Mouse (Mus musculus) liver, postnatal 0 days (tissue): ENCODE results near the gene Olfr1438-ps1. TPM values are rescaled to one million over a fixed set of nuclear protein-coding genes. Genes with fewer than 3 reads are reported as not detected.
"Not testable (repeated sequence)": the region's sequence is repeated elsewhere in the genome, so short reads cannot be mapped to it uniquely, and the experiment has no call there.

Experiments
- ATAC-seq: fragments of 200-750 bp; cut with Nextera tagmentation; 2 replicates; pipeline ENCODE4 v1.8.0; 2017; ENCODE audit warnings: mild to moderate bottlenecking, moderate library complexity
- DNase-seq: peaks from one replicate; pipeline ENCODE4 v3.0.0-alpha.2; 2016
- H3K27ac ChIP-seq: fragments of 300-500 bp; sonication (generic); 2 replicates; pipeline ENCODE4 v1.5.1; 2014; ENCODE audit warnings: antibody characterized with exemption, moderate library complexity, mild to moderate bottlenecking, low read depth
- H3K27me3 ChIP-seq: fragments of 300-500 bp; sonication (generic); 2 replicates; pipeline ENCODE4 v1.6.1; 2014; ENCODE audit warnings: low read length, control low read depth, mixed read lengths; ENCODE audit not compliant: insufficient read depth
- H3K36me3 ChIP-seq: fragments of 300-500 bp; sonication (generic); replicated peaks from 2 replicates; pipeline ENCODE4 v1.6.1; 2014; ENCODE audit warnings: mild to moderate bottlenecking, control low read depth, low read length, moderate library complexity, mixed read lengths; ENCODE audit not compliant: insufficient read depth
- H3K4me1 ChIP-seq: fragments of 300-500 bp; sonication (generic); 2 replicates; pipeline ENCODE4 v1.6.1; 2014; ENCODE audit warnings: antibody characterized with exemption, mild to moderate bottlenecking, control low read depth; ENCODE audit not compliant: insufficient read depth
- H3K4me2 ChIP-seq: fragments of 300-500 bp; sonication (generic); 2 replicates; pipeline ENCODE4 v1.6.1; 2014; ENCODE audit warnings: low read depth, mild to moderate bottlenecking, low read length, moderate library complexity, mixed read lengths
- H3K4me3 ChIP-seq: fragments of 300-500 bp; sonication (generic); 2 replicates; pipeline ENCODE4 v1.5.1; 2014; ENCODE audit warnings: low read depth, low read length
- H3K9ac ChIP-seq: fragments of 300-500 bp; sonication (generic); replicated peaks from 2 replicates; pipeline ENCODE4 v1.6.1; 2014; ENCODE audit warnings: mild to moderate bottlenecking, moderate library complexity
- H3K9me3 ChIP-seq: fragments of 300-500 bp; sonication (generic); 2 replicates; pipeline ENCODE4 v1.6.1; 2016; ENCODE audit warnings: mild to moderate bottlenecking, control low read depth, low read length, mixed read lengths
- CTCF ChIP-seq: sonication (generic); IDR thresholded peaks from 2 replicates; pipeline ENCODE4 v1.5.1; 2016; ENCODE audit warnings: antibody characterized with exemption, low read depth
- EP300 ChIP-seq: IDR thresholded peaks from 2 replicates; pipeline ENCODE4 v1.6.1; 2016; ENCODE audit warnings: antibody characterized with exemption, low read depth, mild to moderate bottlenecking
- WGBS: fragments of 180-500 bp; shearing (Covaris S2); extraction: QIAGEN DNeasy Blood & Tissue Kit; methylation state at CpG from one replicate; pipeline ENCODE4 v1.1.7; 2014; ENCODE audit not compliant: insufficient replicate concordance; 5-methylcytosine and 5-hydroxymethylcytosine counted together
- polyA plus RNA-seq: library from polyadenylated mRNA; unstranded; fragments of >200 nt; fragmentation: Nextera tagmentation; extraction: Ambion mirVana; gene quantifications from 2 replicates; pipeline ENCODE4 v1.2.1, GENCODE M21; 2015

The Olfr1438-ps1 gene
- polyA plus RNA-seq = not detected in 2 replicates

- Histone ChIP-seq H3K9me3 (no peaks in the 10 kb centered on the region), H3K4me1 (no peaks in the 10 kb centered on the region), H3K27me3 (no peaks in the 10 kb centered on the region), H3K36me3 (no peaks in the 10 kb centered on the region), H3K4me3 (no peak within 1 kb of the TSS), H3K9ac (no peak within 1 kb of the TSS), H3K27ac (no peak within 1 kb of the TSS), H3K4me2 (no peak within 1 kb of the TSS)
- TF ChIP-seq CTCF = no peak
- WGBS = 66% methylated on average over 3 of the region's 3 CpGs
- no peak for DNase-seq
- no peak for ATAC-seq
Observed at GRCm38 (mm10) chr19:12335810-12336209, at the start of gene Olfr1438-ps1. Gene Olfr1438-ps1 (minus strand): TSS chr19:12335910.

- DNase-seq (no peak), ATAC-seq (no peak)
- TF ChIP-seq CTCF (no peak), EP300 (no peak)
- Histone ChIP-seq H3K27ac (no peak overlapping the region), H3K4me1 (no peaks in the 10 kb centered on the region), H3K27me3 (no peaks in the 10 kb centered on the region), H3K4me3 (no peak overlapping the region), H3K9ac (no peak overlapping the region), H3K36me3 (no peaks in the 10 kb centered on the region), H3K9me3 (no peaks in the 10 kb centered on the region), H3K4me2 (no peak overlapping the region)
- WGBS = 64% methylated on average over 2 of the region's 2 CpGs
Observed at GRCm38 (mm10) chr19:12374465-12375025, 38.8 kb upstream of the Olfr1438-ps1 start.

- Histone ChIP-seq H3K9ac (no peak overlapping the region), H3K4me1 (no peaks in the 10 kb centered on the region), H3K36me3 (no peaks in the 10 kb centered on the region), H3K4me3 (no peak overlapping the region), H3K27ac (no peak overlapping the region), H3K4me2 (no peak overlapping the region), H3K27me3 (no peaks in the 10 kb centered on the region), H3K9me3 (no peaks in the 10 kb centered on the region)
- ATAC-seq (no peak), DNase-seq (no peak)
- 61% methylated on average over 3 of the region's 3 CpGs for WGBS
- TF ChIP-seq CTCF = no peak
- TF ChIP-seq EP300 = no peak
Observed at GRCm38 (mm10) chr19:12373004-12373403, 37.3 kb upstream of the Olfr1438-ps1 start.

DNA sequence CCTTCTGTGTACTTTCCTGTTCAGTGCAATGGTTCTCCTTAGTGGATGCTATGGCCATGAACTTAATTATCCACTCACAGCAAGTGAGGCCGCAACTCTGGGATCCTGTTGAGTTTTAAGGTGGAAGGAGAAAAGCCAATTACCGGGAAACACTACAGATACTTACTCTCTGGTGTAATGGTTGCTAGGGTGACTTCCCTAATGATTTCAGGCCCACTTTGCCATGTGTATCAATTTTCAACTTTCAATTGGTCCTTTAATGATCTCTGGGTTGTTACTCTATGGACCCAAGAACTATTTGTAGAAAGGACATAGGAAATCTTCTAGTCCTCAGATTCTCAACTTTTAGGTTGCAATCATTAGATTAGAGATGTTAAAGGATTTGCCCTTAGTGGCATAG is 10.7 kb downstream of the Olfr1438-ps1 start, which contains the start of gene Olfr1437:
TSS of gene Olfr1437 (minus strand) at position 101 of the 400 bp plus-strand sequence.
- Histone ChIP-seq H3K36me3 (no peaks in the 10 kb centered on the region), H3K4me3 (no peak within 1 kb of the TSS), H3K4me2 (no peak within 1 kb of the TSS), H3K27ac (no peak within 1 kb of the TSS), H3K9ac (no peak within 1 kb of the TSS), H3K27me3 (no peaks in the 10 kb centered on the region), H3K9me3 (no peaks in the 10 kb centered on the region), H3K4me1 (no peaks in the 10 kb centered on the region)
- no peak for DNase-seq
- 78% methylated on average over 2 of the region's 2 CpGs for WGBS
- ATAC-seq = no peak
- no peak for TF ChIP-seq CTCF
- TF ChIP-seq EP300 = no peak

DNA sequence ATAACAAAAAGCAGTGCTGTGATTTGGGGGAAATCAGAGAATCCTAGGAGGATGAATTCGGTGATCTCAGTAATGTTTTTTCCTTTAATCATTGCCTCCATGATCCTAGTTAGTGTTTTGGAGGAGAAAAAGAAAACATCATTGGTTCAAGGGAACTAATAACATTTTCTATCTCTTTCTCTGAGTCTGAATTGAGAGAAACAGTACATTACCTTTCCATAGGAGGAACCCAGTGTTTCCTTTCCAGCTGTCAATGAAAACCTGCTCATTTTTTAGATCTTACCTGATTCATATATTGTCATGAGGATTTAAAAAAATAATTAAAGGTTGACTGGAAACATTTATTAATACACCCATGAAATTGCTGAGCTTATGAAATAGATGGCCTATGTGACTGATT is 36.7 kb downstream of the Olfr1438-ps1 start, which contains the start of gene Olfr1436:
TSS of gene Olfr1436 (minus strand) at position 101 of the 400 bp plus-strand sequence.
- not testable (repeated sequence) for H3K4me2 ChIP-seq, H3K9me3 ChIP-seq, H3K4me1 ChIP-seq, H3K36me3 ChIP-seq, DNase-seq, ATAC-seq, H3K4me3 ChIP-seq, H3K9ac ChIP-seq, H3K27me3 ChIP-seq, H3K27ac ChIP-seq
- WGBS = 68% methylated on average over 1 of the region's 1 CpGs

- ATAC-seq (no peak), DNase-seq (no peak)
- Histone ChIP-seq H3K27me3 (no peaks in the 10 kb centered on the region), H3K4me2 (no peak overlapping the region), H3K4me1 (no peaks in the 10 kb centered on the region), H3K9ac (no peak overlapping the region), H3K27ac (no peak overlapping the region), H3K9me3 (no peaks in the 10 kb centered on the region), H3K4me3 (no peak overlapping the region), H3K36me3 (no peaks in the 10 kb centered on the region)
- TF ChIP-seq CTCF (no peak), EP300 (no peak)
Observed at GRCm38 (mm10) chr19:12292979-12293378, 42.7 kb downstream of the Olfr1438-ps1 start.

DNA sequence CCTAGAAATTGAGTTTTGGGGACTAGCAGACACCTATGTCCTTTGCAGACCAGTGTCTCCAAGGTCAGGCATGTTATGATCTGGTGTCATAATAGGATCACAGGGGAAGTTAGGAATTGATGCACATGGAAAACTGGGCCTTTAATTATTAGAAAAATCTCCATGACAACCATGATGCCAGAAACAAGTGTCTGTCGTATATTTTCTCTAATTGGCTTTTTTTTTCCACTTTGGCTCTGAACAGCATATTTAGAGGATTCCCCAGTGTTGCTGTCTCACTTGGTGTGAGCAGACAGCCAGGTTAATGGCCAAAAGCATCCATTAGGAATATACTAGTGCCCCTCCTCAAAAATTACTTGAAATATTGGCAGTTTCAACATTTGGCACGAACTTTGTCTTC is 56.2 kb downstream of the Olfr1438-ps1 start, which contains the start of gene Olfr1434:
TSS of gene Olfr1434 (plus strand) at position 301 of the 400 bp plus-strand sequence.
- ATAC-seq (no peak), DNase-seq (no peak)
- WGBS = 59% methylated on average over 2 of the region's 2 CpGs
- H3K27ac ChIP-seq = no peak within 1 kb of the TSS
- H3K4me3 ChIP-seq = no peak within 1 kb of the TSS
- no peak within 1 kb of the TSS for H3K4me2 ChIP-seq
- no peaks in the 10 kb centered on the region for H3K36me3 ChIP-seq
- H3K4me1 ChIP-seq = no peaks in the 10 kb centered on the region
- no peaks in the 10 kb centered on the region for H3K27me3 ChIP-seq
- no peak within 1 kb of the TSS for H3K9ac ChIP-seq
- TF ChIP-seq EP300 = no peak
- no peak for TF ChIP-seq CTCF
- no peaks in the 10 kb centered on the region for H3K9me3 ChIP-seq

Other genes starting within 250 kb of the Olfr1438-ps1 start
- not detected in 2 replicates for gene Olfr1426, start 243.9 kb downstream of the Olfr1438-ps1 start, polyA plus RNA-seq
- gene Olfr1427, start 232.6 kb downstream of the Olfr1438-ps1 start, polyA plus RNA-seq = not detected in 2 replicates
- not detected in 2 replicates for gene Olfr1428, start 220.0 kb downstream of the Olfr1438-ps1 start, polyA plus RNA-seq
- 0.04 TPM in 1 of 2 replicates, not detected in the other for gene Olfr76, start 212.7 kb downstream of the Olfr1438-ps1 start, polyA plus RNA-seq
- not detected in 2 replicates for gene Olfr1555-ps1, start 165.8 kb downstream of the Olfr1438-ps1 start, polyA plus RNA-seq
- not detected in 2 replicates for gene Olfr1431, start 135.3 kb downstream of the Olfr1438-ps1 start, polyA plus RNA-seq
- not detected in 2 replicates for gene Olfr1432, start 103.3 kb downstream of the Olfr1438-ps1 start, polyA plus RNA-seq
- gene Olfr262, start 94.3 kb downstream of the Olfr1438-ps1 start, polyA plus RNA-seq = not detected in 2 replicates
- gene Olfr235, start 74.9 kb downstream of the Olfr1438-ps1 start, polyA plus RNA-seq = not detected in 2 replicates
- not detected in 2 replicates for gene Olfr1434, start 56.1 kb downstream of the Olfr1438-ps1 start, polyA plus RNA-seq
- not detected in 2 replicates for gene Olfr1436, start 36.8 kb downstream of the Olfr1438-ps1 start, polyA plus RNA-seq
- gene Olfr1437, start 10.8 kb downstream of the Olfr1438-ps1 start, polyA plus RNA-seq = not detected in 2 replicates
- gene Olfr1440, start 51.4 kb upstream of the Olfr1438-ps1 start, polyA plus RNA-seq = not detected in 2 replicates
- gene Olfr1441, start 81.5 kb upstream of the Olfr1438-ps1 start, polyA plus RNA-seq = not detected in 2 replicates
- not detected in 2 replicates for gene Pfpl, start 92.0 kb upstream of the Olfr1438-ps1 start, polyA plus RNA-seq
- 3.5 and 3.8 TPM in 2 replicates for gene Mpeg1, start 124.9 kb upstream of the Olfr1438-ps1 start, polyA plus RNA-seq
- 1.8 and 2.1 TPM in 2 replicates for gene Dtx4, start 165.5 kb upstream of the Olfr1438-ps1 start, polyA plus RNA-seq
- gene Fam111a, start 209.8 kb upstream of the Olfr1438-ps1 start, polyA plus RNA-seq = 14.4 and 15.4 TPM in 2 replicates